Mouse (Mus musculus) ES-E14 (cell line): Measurements from ENCODE around the gene Siah1a.

ENCODE experiments used
- CHD2 ChIP-seq: IDR thresholded peaks from 2 replicates; pipeline ENCODE4 v1.6.1; 2014; ENCODE audit warnings: mild to moderate bottlenecking, low read depth, low read length, inconsistent platforms
- HCFC1 ChIP-seq: IDR thresholded peaks from 2 replicates; pipeline ENCODE4 v1.6.1; 2012; ENCODE audit warnings: low read length, inconsistent platforms, borderline replicate concordance; ENCODE audit not compliant: insufficient read depth
- MAFK ChIP-seq: IDR thresholded peaks from 2 replicates; pipeline ENCODE4 v1.6.1; 2014; ENCODE audit warnings: mild to moderate bottlenecking, low read depth, low read length, inconsistent platforms; ENCODE audit not compliant: insufficient read depth
- ZC3H11A ChIP-seq: IDR thresholded peaks from 2 replicates; pipeline ENCODE4 v1.6.1; 2012; ENCODE audit warnings: low read depth, mild to moderate bottlenecking, inconsistent platforms, low read length, borderline replicate concordance
- ZNF384 ChIP-seq: IDR thresholded peaks from 2 replicates; pipeline ENCODE4 v1.6.1; 2012; ENCODE audit warnings: low read depth, low read length, inconsistent platforms

- TF ChIP-seq HCFC1 (no peak), MAFK (no peak), CHD2 (no peak), ZC3H11A (no peak), ZNF384 (no peak)
These were observed 14.9 kb downstream of the Siah1a start for GRCm38 (mm10) chr8:86730860-86731259.
